ENCODE assay signal across 8 mouse cellular contexts in genomic region chr19:59344304-59344711, GRCm38 (mm10). TPM values are rescaled to one million over a fixed set of nuclear protein-coding genes. Genes with fewer than 3 reads are reported as not detected.
DNase-seq lines count a peak whose midpoint lies in the region; ATAC-seq and TF ChIP-seq lines count a peak whose summit lies in the region.

No protein-coding gene starts in this region.

- TF ChIP-seq CTCF in midbrain, postnatal 0 days (IDR thresholded peaks at IDR 0.05): no peak

- peak overlapping the region; percentile 92 for H3K27ac ChIP-seq in liver, embryonic 11.5 days (ENCODE audit: low read depth, low read length)
- no peak overlapping the region for H3K27ac ChIP-seq in midbrain, postnatal 0 days (ENCODE audit: low read depth, low read length)

- peak; percentile 14 for DNase-seq in gastrocnemius, postnatal 10 days
- no peak for DNase-seq in gastrocnemius, postnatal 25 days
- DNase-seq in cerebellum, adult 8-10 months: peak; percentile 19
- DNase-seq in frontal cortex, postnatal 14 days (ENCODE audit: low spot score in 2 of 2): peak; percentile 13 to 25
- peak; percentile 35 for DNase-seq in kidney, adult 11 months
- DNase-seq in liver, embryonic 11.5 days (ENCODE audit: low spot score): peak; percentile 53
- DNase-seq in midbrain, postnatal 0 days (ENCODE audit: low spot score): peak; percentile 7
- DNase-seq in spleen, postnatal 4 days (ENCODE audit: low spot score in 2 of 2): peak; percentile 51 to 77

- no peaks in the 10 kb centered on the region for H3K9me3 ChIP-seq in liver, embryonic 11.5 days (ENCODE audit: control insufficient read depth, low read length)
- no peaks in the 10 kb centered on the region for H3K9me3 ChIP-seq in midbrain, postnatal 0 days (ENCODE audit: low read length)

- under 1% methylated on average over 14 of the region's 14 CpGs for WGBS in liver, embryonic 11.5 days
- 0% methylated on average over 14 of the region's 14 CpGs for WGBS in midbrain, postnatal 0 days

- H3K4me2 ChIP-seq in liver, embryonic 11.5 days: peak overlapping the region; percentile 97
- H3K4me2 ChIP-seq in midbrain, postnatal 0 days (ENCODE audit: low read depth, low read length, poor library complexity, severe bottlenecking): peak overlapping the region; percentile 99

- no peaks in the 10 kb centered on the region for H3K27me3 ChIP-seq in liver, embryonic 11.5 days (replicated peaks; ENCODE audit: control insufficient read depth, insufficient read depth, low read length)
- no peaks in the 10 kb centered on the region for H3K27me3 ChIP-seq in midbrain, postnatal 0 days (ENCODE audit: insufficient read depth, low read length)

- H3K9ac ChIP-seq in liver, embryonic 11.5 days (ENCODE audit: low read depth, low read length): peak overlapping the region; percentile 93
- peak overlapping the region; percentile 83 for H3K9ac ChIP-seq in midbrain, postnatal 0 days (replicated peaks; ENCODE audit: low read length, poor library complexity, severe bottlenecking)

- ATAC-seq in liver, embryonic 11.5 days (replicated peaks; ENCODE audit: low FRiP score): peak; percentile 16; the same call in 1 of the 2 replicates
- ATAC-seq in midbrain, postnatal 0 days (ENCODE audit: low FRiP score): no peak

- peaks cover 16% of the 10 kb centered on the region for H3K4me1 ChIP-seq in liver, embryonic 11.5 days (replicated peaks; ENCODE audit: control insufficient read depth, insufficient read depth, low read length)
- peaks cover 8% of the 10 kb centered on the region; the same call in 1 of the 2 replicates for H3K4me1 ChIP-seq in midbrain, postnatal 0 days (ENCODE audit: insufficient read depth, low read length)

- peak overlapping the region; percentile 94 for H3K4me3 ChIP-seq in liver, embryonic 11.5 days (ENCODE audit: low read depth, low read length)
- peak overlapping the region; percentile 92 for H3K4me3 ChIP-seq in midbrain, postnatal 0 days (ENCODE audit: low read depth, low read length)

- 0 out of 2 replicates have a peak, but pooled peaks cover 2% of the 10 kb centered on the region for H3K36me3 ChIP-seq in liver, embryonic 11.5 days (ENCODE audit: control insufficient read depth, insufficient read depth, low read length)
- no peaks in the 10 kb centered on the region for H3K36me3 ChIP-seq in midbrain, postnatal 0 days (ENCODE audit: insufficient read depth, low read length)

RNA-seq across cellular contexts. Expression of gene Pdzd8, which starts 1.3 kb away (rescaled TPM):
- total RNA-seq in gastrocnemius, postnatal 10 days (2021): 10 to 100 TPM; 15.1 to 19.2 TPM
- total RNA-seq in gastrocnemius, postnatal 25 days (2021): 10 to 100 TPM; 12.2 to 12.7 TPM
- 12.7 and 14.1 TPM in 2 replicates for polyA plus RNA-seq in liver, embryonic 11.5 days (2014; fragmentation: Nextera tagmentation; extraction: Ambion mirVana)
- 48.8 and 56.3 TPM in 2 replicates for total RNA-seq in midbrain, postnatal 0 days (2014; rRNA removed)
- polyA plus RNA-seq in midbrain, postnatal 0 days (2015; fragmentation: Nextera tagmentation; extraction: Ambion mirVana): 8.8 and 11.3 TPM in 2 replicates

RNA-seq across cellular contexts. Expression of gene Rps12-ps3, which starts 22.2 kb away (rescaled TPM):
- total RNA-seq in gastrocnemius, postnatal 10 days (2021): 100 to 1,000 TPM; 596 to 666 TPM
- total RNA-seq in gastrocnemius, postnatal 25 days (2021): 100 to 1,000 TPM; 272 to 318 TPM
- polyA plus RNA-seq in liver, embryonic 11.5 days (2014; fragmentation: Nextera tagmentation; extraction: Ambion mirVana): 63.6 and 85.2 TPM in 2 replicates
- total RNA-seq in midbrain, postnatal 0 days (2014; rRNA removed): 77.4 and 105 TPM in 2 replicates
- 9.1 and 9.7 TPM in 2 replicates for polyA plus RNA-seq in midbrain, postnatal 0 days (2015; fragmentation: Nextera tagmentation; extraction: Ambion mirVana)
